Mouse (Mus musculus) embryonic facial prominence, embryonic 10.5 days (tissue): ENCODE measurements around the gene Zfp775. TPM values are rescaled to one million over a fixed set of nuclear protein-coding genes. Genes with fewer than 3 reads are reported as not detected.

ENCODE experiments used
- DNase-seq: peaks from one replicate; pipeline ENCODE4 v3.0.0-alpha.2; 2017; ENCODE audit warnings: low spot score
- H3K27ac ChIP-seq: fragments of 300-500 bp; sonication (generic); replicated peaks from 2 replicates; pipeline ENCODE4 v1.5.1; 2016; ENCODE audit warnings: mild to moderate bottlenecking
- H3K27me3 ChIP-seq: fragments of 300-500 bp; sonication (generic); replicated peaks from 2 replicates; pipeline ENCODE4 v1.6.1; 2016; ENCODE audit warnings: low read depth, mild to moderate bottlenecking; ENCODE audit not compliant: poor library complexity, severe bottlenecking
- H3K36me3 ChIP-seq: fragments of 300-500 bp; sonication (generic); replicated peaks from 2 replicates; pipeline ENCODE4 v1.6.1; 2016; ENCODE audit warnings: mild to moderate bottlenecking, moderate library complexity
- H3K4me1 ChIP-seq: fragments of 300-500 bp; sonication (generic); 2 replicates; pipeline ENCODE4 v1.6.1; 2016
- H3K4me3 ChIP-seq: fragments of 300-500 bp; sonication (generic); 2 replicates; pipeline ENCODE4 v1.5.1; 2016; ENCODE audit warnings: mild to moderate bottlenecking, moderate library complexity
- H3K9me3 ChIP-seq: fragments of 300-500 bp; sonication (generic); 2 replicates; pipeline ENCODE4 v1.6.1; 2016; ENCODE audit warnings: mild to moderate bottlenecking
- WGBS: fragments of 180-500 bp; shearing (Covaris S2); methylation state at CpG from one replicate; pipeline ENCODE4 v1.1.7; 2016; 5-methylcytosine and 5-hydroxymethylcytosine counted together
- polyA plus RNA-seq: library from polyadenylated mRNA; unstranded; fragments of >200 nt; fragmentation: Nextera tagmentation; extraction: Ambion mirVana; gene quantifications from 2 replicates; pipeline ENCODE4 v1.2.1, GENCODE M21; 2016

The Zfp775 gene
- polyA plus RNA-seq, 1 experiment from 2014 or later, result 10.1 TPM

DNA sequence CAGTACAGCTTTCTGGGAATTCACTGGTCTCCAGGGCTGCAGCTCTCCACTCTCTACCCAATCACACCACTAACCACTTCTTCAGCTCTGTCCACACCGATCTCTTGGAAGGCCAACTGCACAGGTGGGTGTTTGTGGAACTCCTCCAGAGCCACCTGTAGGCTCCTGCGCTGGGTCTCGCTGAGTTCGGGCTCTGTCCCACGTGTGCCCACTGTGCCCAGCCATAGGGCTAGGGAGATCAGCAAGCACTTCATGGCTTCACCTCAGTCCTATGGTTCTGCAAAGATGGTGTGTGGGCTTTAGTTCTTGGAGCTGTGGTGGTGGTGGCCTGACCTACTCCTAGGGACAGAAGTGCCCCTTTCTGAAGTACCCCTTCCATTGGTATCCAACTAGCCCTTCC lies 29.8 kb upstream of the Zfp775 start:
- peaks cover 25% of the 10 kb centered on the region for H3K36me3 ChIP-seq
- DNase-seq, result no peak
- no peaks in the 10 kb centered on the region for H3K27me3 ChIP-seq
- H3K4me3 ChIP-seq, result no peak overlapping the region
- H3K4me1 ChIP-seq, result peaks cover 22% of the 10 kb centered on the region
- H3K9me3 ChIP-seq, result no peaks in the 10 kb centered on the region
- peak overlapping the region; percentile 40; the same call in 1 of the 2 replicates for H3K27ac ChIP-seq
- 91% methylated on average over 5 of the region's 5 CpGs for WGBS

DNA sequence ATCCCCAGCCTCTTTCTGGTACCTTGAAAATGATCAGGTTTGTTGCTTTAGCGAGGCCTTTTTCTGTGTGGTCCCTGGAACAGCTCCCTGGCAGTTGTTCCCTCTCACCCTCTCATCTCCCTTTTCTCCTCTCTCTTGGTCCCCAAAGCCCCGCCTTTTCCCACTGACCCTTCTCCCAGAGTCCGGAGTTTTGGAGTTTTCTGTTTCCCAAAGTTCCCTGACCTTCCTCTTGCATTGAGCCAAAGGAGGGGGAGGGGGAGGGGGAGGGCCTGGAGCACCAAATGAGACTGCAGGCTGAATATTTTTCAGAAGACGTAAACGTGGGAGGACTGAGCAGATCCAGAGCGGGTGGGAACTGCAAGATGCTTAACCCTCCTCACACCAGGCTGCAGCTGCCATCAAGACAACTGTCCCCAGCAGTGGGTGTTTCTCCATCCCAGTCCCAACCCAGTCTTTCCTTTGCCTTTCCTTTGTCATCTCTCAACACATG lies 29.2 kb upstream of the Zfp775 start, which contains the start of gene Rarres2:
TSS of gene Rarres2 (minus strand) at position 218 of the 490 bp plus-strand sequence.
- Histone ChIP-seq H3K4me3 (no peak within 1 kb of the TSS), H3K27me3 (no peaks in the 10 kb centered on the region), H3K4me1 (peaks cover 22% of the 10 kb centered on the region), H3K36me3 (peaks cover 25% of the 10 kb centered on the region), H3K27ac (peak within 1 kb of the TSS; percentile 40), H3K9me3 (no peaks in the 10 kb centered on the region)
- peak; percentile 47 for DNase-seq
- 30% methylated on average over 6 of the region's 6 CpGs for WGBS

DNA sequence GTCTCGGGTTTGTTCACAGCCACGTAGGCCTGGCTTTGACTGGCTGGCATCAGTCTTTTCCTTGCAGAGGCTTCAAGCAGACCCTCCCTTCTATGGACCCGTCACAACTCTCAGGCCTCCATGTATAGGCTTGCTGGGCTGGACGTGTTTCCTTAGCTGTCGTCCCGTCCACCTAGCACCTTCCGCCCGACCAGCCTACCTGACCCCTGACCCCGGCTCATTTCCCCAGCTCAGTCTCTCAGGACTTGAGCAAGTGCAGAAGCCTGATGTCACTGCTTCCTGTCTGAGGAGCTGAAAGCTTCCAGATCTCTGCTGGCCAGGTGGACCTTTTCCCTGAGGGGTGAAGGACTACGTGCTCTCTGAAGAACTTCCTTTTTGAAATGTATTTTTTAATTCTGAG lies 28.6 kb upstream of the Zfp775 start:
- Histone ChIP-seq H3K4me3 (no peak overlapping the region), H3K27me3 (no peaks in the 10 kb centered on the region), H3K27ac (0 out of 2 replicates have a peak overlapping the region, but pooled peaks have one; percentile 40), H3K4me1 (peaks cover 22% of the 10 kb centered on the region), H3K36me3 (peaks cover 20% of the 10 kb centered on the region), H3K9me3 (no peaks in the 10 kb centered on the region)
- 41% methylated on average over 10 of the region's 10 CpGs for WGBS
- DNase-seq, result peak; percentile 70

DNA sequence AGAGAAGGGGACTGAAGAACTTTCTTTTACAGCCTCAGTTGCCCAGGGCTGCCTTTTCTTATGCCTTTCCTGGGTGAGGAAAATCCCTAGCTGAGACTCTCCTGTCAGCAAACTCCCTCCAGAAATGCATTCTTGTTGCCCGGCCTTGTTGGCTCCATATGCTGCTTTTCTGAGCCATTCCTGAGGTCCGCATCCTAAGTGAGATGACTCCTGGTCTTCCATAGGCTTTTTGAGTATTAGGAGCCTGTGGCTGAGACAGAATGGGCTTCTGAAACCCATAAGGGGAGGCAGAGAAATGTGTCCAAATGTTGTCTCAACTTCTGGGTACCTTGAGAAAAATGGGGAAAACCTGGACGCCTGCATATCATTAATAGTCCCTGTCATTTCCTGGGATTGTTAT lies 27.9 kb upstream of the Zfp775 start:
- peaks cover 14% of the 10 kb centered on the region; the same call in 1 of the 2 replicates for H3K36me3 ChIP-seq
- peaks cover 22% of the 10 kb centered on the region for H3K4me1 ChIP-seq
- H3K4me3 ChIP-seq, result no peak overlapping the region
- H3K27ac ChIP-seq, result no peak overlapping the region
- 75% methylated on average over 3 of the region's 3 CpGs for WGBS
- no peak for DNase-seq
- no peaks in the 10 kb centered on the region for H3K27me3 ChIP-seq
- no peaks in the 10 kb centered on the region for H3K9me3 ChIP-seq

DNA sequence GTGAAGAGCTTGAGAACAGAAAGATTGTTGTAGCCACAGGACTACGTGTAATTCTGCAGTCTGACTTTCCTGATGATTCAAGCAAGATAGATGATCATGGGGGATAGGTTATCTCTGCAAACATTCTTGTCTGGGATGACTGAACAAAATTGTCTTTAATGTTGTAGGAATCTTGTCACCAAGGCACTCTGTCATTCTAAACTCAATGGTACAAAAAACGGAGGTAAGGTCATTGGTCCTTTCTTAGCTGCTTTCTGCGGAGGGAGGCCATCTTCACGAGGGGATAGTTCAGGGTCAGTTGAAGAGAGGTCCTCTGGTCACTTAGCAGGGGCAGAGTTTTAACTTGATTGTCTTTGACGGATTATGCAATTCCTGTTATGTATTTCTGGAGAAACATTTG lies 23.1 kb upstream of the Zfp775 start:
- peaks cover 13% of the 10 kb centered on the region for H3K4me1 ChIP-seq
- no peaks in the 10 kb centered on the region for H3K36me3 ChIP-seq
- no peak overlapping the region for H3K27ac ChIP-seq
- 71% methylated on average over 5 of the region's 5 CpGs for WGBS
- H3K27me3 ChIP-seq, result no peaks in the 10 kb centered on the region
- H3K9me3 ChIP-seq, result no peaks in the 10 kb centered on the region
- DNase-seq, result no peak
- H3K4me3 ChIP-seq, result no peak overlapping the region

DNA sequence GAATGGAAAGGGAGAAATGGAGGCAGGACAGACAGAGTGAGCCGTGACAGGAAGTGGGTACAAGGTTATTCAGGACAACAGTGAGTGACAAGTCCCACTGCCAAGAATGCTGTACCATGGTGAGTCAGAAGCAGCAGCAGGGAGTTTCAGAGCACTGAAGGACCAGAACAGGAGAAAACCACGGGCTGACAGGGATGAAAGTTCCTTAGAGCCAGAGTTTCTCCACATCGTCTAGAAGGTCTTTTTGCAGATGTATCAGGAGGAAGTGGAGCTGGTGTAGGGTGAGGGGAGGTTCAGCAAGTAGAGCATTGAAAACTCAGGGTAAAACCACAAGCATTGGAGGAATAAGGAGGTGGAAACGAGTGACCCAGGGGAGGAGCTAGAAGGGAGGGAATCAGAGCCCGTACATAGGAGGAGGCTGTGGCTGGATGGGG lies 22.6 kb upstream of the Zfp775 start:
- no peaks in the 10 kb centered on the region for H3K36me3 ChIP-seq
- peaks cover 9% of the 10 kb centered on the region for H3K4me1 ChIP-seq
- no peaks in the 10 kb centered on the region for H3K9me3 ChIP-seq
- no peaks in the 10 kb centered on the region for H3K27me3 ChIP-seq
- H3K4me3 ChIP-seq, result no peak overlapping the region
- no peak for DNase-seq
- no peak overlapping the region for H3K27ac ChIP-seq
- WGBS, result 46% methylated on average over 5 of the region's 5 CpGs

DNA sequence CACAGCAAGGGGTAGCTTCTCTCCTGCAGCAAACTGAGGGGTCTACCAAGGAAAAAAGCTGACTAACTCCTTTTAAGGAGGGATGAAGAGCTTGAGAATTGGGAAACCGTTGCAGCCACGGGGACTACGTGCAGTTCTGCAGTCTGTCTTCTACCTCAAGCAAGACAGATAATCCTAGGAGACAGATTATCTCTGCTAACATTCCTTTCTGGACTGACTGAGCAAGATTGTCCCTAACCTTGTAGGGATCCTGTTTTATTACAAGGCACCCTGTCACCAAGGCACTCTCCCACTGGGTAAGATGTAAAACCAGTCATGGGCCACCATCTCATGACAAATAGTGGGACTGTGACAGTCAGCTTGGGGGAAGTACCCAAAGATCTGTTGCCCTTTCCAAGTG lies 20.6 kb upstream of the Zfp775 start:
- DNase-seq, result no peak
- Histone ChIP-seq H3K4me3 (no peak overlapping the region), H3K27me3 (no peaks in the 10 kb centered on the region), H3K27ac (no peak overlapping the region), H3K4me1 (peaks cover 8% of the 10 kb centered on the region), H3K9me3 (no peaks in the 10 kb centered on the region), H3K36me3 (no peaks in the 10 kb centered on the region)
- WGBS, result 39% methylated on average over 3 of the region's 3 CpGs

DNA sequence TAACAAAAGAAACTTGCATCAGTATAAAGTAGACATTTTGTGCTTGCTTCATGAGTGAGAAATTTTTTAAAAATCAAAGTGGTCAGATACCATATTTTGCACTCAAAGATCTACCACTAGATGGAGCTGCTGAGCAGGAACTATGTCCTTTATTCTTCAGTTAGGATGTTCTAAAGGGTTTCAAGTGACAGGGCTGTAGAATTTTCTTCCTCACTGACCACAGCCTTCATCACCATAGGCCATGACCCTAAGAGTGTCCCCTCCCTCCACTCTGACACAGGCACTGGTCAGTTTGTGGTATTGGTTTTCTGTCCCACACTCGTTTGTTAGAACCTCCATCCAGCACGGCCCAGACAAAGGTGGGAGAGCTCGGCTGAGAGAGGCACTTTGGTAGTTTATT lies 19.8 kb upstream of the Zfp775 start:
- WGBS, result 76% methylated on average over 3 of the region's 3 CpGs
- no peaks in the 10 kb centered on the region for H3K9me3 ChIP-seq
- DNase-seq, result peak; percentile 20
- H3K27ac ChIP-seq, result peak overlapping the region; percentile 51; the same call in 1 of the 2 replicates
- H3K36me3 ChIP-seq, result no peaks in the 10 kb centered on the region
- no peak overlapping the region for H3K4me3 ChIP-seq
- H3K4me1 ChIP-seq, result peaks cover 8% of the 10 kb centered on the region
- H3K27me3 ChIP-seq, result no peaks in the 10 kb centered on the region

DNA sequence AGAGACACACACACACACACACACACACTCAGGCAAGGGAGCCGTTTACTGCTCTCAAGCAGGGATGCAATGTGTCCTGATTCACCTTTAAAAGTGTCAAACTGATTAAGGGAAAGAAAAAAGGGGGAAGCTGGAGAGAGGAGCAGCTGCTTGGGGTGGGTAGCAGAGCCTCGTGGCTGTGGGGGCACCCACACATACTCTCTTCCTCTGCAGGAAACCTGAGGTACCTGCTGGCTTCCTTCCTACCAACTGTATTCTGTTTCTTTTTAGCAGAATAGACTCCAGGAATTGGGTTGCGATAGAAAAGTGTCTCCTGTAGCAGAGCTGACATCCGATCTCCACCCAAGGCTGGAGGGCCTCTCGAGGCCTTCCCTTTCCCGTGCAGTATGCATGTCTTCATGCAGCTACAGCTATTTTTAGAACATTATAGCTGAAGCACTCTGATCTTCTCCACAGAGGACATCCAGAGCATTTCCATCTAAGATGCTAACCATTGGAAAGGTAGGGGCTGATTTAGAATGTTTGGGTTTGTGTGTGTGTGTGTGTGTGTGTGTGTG lies 12.6 kb upstream of the Zfp775 start, which contains the start of gene Gm45021:
TSS of gene Gm45021 (plus strand) at position 417 of the 557 bp plus-strand sequence.
- Histone ChIP-seq H3K27me3 (no peaks in the 10 kb centered on the region), H3K36me3 (no peaks in the 10 kb centered on the region), H3K27ac (no peak within 1 kb of the TSS), H3K4me1 (peaks cover 18% of the 10 kb centered on the region), H3K9me3 (no peaks in the 10 kb centered on the region), H3K4me3 (no peak within 1 kb of the TSS)
- 54% methylated on average over 6 of the region's 6 CpGs for WGBS
- no peak for DNase-seq

DNA sequence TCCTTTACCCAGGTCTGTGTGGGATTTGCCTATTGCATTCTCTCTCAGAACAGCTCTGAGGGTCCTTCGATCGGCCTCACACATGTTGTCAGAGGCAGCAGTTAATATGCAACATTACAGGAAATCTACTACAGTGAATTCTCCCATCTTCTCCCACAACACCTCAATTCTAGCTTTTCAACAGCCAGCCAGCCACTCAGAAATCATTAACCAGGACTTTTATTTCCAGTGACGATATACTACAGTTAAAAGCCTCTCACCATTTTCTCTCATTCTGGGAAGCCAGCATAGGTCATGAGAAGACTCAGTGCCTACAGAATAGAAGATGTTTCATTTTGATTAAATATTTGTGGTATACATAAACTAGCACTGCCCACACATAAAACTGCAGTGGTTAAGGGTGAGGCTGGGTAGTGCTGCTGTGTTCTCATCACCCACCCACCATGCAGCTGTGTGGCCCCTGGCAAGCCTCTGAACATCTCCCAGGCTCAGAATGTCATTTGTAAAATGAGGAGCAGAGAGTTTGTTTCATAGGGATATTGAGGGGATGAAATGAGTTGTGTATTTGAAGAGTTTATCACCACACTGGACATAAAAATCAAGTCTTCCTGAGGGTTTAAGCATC lies 10.5 kb upstream of the Zfp775 start:
- H3K27me3 ChIP-seq, result no peaks in the 10 kb centered on the region
- H3K36me3 ChIP-seq, result peaks cover 16% of the 10 kb centered on the region
- no peak overlapping the region for H3K4me3 ChIP-seq
- peaks cover 30% of the 10 kb centered on the region for H3K4me1 ChIP-seq
- H3K9me3 ChIP-seq, result peaks cover 10% of the 10 kb centered on the region
- no peak for DNase-seq
- H3K27ac ChIP-seq, result no peak overlapping the region
- 92% methylated on average over 3 of the region's 3 CpGs for WGBS

DNA sequence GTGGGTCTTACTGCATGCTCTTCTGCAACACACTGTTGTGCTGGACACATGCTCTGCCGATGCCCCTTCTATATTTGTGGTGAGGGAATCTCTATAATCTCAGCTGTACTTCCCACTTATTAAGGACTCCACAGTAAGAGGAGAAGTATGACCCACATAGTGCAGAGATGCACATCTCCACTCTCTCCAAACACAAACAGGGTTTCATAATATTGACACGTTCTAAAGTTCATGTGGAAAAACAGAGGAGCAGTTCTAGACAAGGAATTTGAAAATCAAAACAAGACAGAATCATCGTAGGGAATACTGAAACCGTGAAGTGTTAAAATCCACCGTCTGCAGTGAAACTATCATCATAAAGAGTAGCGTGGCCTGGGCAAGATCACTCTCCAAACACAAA lies 10.0 kb upstream of the Zfp775 start:
- Histone ChIP-seq H3K27ac (no peak overlapping the region), H3K4me3 (no peak overlapping the region), H3K9me3 (peaks cover 16% of the 10 kb centered on the region), H3K4me1 (peaks cover 30% of the 10 kb centered on the region), H3K36me3 (peaks cover 21% of the 10 kb centered on the region), H3K27me3 (no peaks in the 10 kb centered on the region)
- 91% methylated on average over 6 of the region's 6 CpGs for WGBS
- DNase-seq, result no peak

DNA sequence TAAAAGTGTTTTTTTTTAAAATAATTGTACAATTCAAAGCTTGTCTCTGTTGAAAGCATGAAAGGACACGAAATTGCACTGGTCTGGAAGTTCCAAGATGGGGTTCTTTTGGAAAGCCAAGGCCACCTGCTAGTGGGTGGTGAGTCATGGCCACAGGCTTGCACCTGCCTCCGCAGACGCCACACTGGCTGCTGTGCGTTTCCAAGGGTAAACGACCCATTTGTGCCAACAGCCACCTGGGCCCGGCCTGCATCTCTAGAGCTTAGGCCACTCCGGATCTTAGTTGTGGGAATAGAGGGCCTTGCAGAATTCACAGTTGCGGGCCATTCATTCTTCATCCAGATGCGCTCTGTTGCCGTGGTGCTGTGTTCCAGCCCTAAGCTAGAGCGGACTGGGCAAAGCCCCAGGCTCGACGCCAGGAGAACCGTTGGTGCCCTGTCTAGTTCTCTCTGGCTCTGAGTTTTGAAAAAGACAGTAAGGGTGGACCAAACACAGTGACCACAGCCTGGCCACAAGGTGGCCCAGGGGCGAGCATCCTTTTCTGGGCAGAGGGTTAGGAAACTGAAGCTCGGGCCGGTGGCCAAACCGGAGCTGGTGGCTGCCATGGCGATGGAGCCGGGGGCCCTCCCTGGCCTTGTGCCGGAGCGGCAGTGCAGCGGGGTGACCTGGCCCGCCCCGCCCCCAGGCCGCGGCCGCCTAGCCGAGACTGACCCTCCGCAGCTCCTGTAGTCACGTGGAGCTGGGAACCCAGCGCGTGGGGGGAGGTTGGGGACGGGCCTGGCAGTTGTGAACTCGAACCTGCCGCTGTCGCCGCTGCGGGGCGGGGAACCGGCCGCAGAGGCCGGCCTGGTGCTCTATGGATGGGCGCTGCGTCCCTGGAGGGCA lies 8.5 kb upstream of the Zfp775 start, which contains the start of the genes Repin1 and Gm44965:
TSS of gene Repin1 (plus strand) at position 726 of the 885 bp plus-strand sequence.
TSS of gene Gm44965 (plus strand) at position 784 of the 885 bp plus-strand sequence.
- peaks cover 30% of the 10 kb centered on the region for H3K9me3 ChIP-seq
- H3K36me3 ChIP-seq, result peaks cover 37% of the 10 kb centered on the region
- peaks cover 30% of the 10 kb centered on the region for H3K4me1 ChIP-seq
- peak; percentile 95 for DNase-seq
- no peaks in the 10 kb centered on the region for H3K27me3 ChIP-seq
- H3K4me3 ChIP-seq, result peak within 1 kb of the TSS; percentile 90
- WGBS, result 6% methylated on average over 45 of the region's 45 CpGs
- peak within 1 kb of the TSS; percentile 95 for H3K27ac ChIP-seq
